Mouse (Mus musculus) heart, adult 8-10 months (tissue): ENCODE results near the gene Scin. TPM values are rescaled to one million over a fixed set of nuclear protein-coding genes. Genes with fewer than 3 reads are reported as not detected.

Experiments
- DNase-seq: peaks from one replicate; pipeline ENCODE4 v3.0.0; 2022; ENCODE audit warnings: low spot score
- total RNA-seq, 4 experiments: library from RNA; stranded (reverse); gene quantifications; 2 replicates each; pipeline ENCODE4 v1.2.4; 2022

Scin gene
- total RNA-seq, 4 experiments from 2014 or later, result 0.57 to 3.3 (median 1.4) TPM

DNA sequence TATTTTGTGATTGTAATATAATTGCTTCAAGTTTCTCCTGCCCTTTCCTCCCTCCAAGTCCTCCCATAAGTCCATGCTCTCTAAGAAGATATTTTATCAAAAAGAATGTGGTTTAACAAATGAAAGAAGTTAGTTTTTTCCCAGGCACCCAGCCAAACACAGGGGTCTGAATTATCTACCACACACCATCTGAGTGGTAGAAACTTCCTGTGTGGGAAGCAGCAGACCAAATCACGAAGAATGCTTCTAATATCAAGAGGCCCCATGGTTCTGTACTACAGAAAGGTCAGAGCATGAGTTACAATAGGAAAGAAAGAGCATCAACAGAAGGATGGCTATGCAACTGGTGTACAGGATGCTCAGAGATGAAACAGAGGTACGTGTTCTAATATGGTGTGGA, 25.9 kb downstream of the Scin start:
- DNase-seq, result no peak

GRCm38 (mm10) chr12:40106874-40107273, 27.2 kb downstream of the Scin start:
- DNase-seq, result no peak

DNA sequence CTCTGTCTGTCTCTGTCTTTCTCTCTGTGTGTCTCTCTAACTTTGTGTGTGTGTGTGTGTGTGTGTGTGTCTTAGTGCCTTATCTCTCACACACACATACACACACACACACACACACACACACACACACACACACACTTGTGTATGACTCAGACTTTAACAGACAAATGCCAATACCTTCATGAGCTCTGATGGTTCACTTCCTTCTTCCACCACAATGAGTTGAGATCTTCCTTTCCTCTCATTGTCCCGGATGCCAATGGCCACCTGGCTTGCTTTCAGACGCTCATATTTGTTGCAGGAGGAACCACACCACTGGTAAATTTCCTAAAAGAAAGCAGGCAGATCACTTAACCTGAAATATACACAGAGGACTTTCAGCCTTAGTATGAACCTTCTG, 29.3 kb downstream of the Scin start:
- DNase-seq, result no peak

DNA sequence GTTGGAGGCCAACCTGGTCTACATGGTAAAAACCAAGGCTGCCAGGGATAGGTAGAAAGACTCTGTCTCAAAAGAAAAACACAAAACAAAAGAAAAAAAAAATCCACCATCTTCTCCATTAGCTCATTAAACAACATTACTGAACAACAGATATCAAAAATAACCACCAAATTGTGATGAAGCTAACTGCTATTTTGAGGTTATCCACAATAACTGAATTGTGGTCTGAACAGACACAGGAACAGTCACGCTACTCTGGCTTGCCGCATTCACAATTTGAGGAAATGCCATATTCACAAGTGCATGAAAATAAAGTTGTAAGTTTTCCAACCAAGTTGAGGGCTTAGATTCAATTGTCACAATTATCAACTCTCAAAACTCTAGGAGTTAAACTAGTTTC, 31.7 kb downstream of the Scin start:
- no peak for DNase-seq

- DNase-seq, result no peak
Measured at GRCm38 (mm10) chr12:40099407-40099806, 34.6 kb downstream of the Scin start.

DNA sequence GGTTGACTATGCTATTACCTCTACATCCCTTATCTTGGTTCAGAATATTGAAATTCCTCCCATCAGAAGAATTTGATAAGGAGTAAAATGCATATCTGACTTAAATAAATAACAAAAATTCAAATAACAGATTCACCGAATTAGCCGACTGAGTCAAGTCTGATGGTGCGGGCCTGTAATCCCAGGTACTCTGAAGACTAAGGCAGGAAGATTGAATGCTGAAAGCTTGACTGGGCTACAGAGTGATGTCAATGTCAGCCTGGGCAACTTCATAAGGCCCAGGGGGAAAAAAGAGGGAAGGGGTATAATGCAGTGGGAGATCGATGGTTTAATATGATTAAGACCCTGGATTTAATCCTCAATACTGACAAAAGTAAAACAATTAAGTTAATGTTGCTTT, 36.6 kb downstream of the Scin start:
- no peak for DNase-seq

DNA sequence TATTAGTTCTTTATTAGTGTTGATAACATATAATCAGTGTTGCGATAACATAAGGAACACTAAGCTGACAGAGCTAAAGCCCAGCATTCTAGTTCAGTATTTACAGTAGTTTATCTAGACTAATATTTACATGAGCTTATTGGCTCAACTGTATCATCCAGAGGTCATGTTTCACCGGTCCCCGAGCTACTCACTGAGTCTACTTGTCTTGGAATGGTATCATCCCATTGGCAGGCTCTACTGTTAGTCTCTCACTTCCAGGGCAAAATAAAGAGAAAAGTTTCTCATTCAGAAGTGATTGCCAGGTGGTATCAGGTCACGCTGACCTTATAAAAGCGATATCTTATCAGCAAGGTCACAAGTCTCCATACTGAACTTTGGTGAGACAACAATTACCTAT, 37.0 kb downstream of the Scin start:
- no peak for DNase-seq

GRCm38 (mm10) chr12:40096453-40096852, 37.6 kb downstream of the Scin start:
- no peak for DNase-seq

- DNase-seq, result no peak
Measured at GRCm38 (mm10) chr12:40090017-40090416, 44.0 kb downstream of the Scin start.

GRCm38 (mm10) chr12:40085731-40086322, 48.2 kb downstream of the Scin start:
- DNase-seq, result no peak

DNA sequence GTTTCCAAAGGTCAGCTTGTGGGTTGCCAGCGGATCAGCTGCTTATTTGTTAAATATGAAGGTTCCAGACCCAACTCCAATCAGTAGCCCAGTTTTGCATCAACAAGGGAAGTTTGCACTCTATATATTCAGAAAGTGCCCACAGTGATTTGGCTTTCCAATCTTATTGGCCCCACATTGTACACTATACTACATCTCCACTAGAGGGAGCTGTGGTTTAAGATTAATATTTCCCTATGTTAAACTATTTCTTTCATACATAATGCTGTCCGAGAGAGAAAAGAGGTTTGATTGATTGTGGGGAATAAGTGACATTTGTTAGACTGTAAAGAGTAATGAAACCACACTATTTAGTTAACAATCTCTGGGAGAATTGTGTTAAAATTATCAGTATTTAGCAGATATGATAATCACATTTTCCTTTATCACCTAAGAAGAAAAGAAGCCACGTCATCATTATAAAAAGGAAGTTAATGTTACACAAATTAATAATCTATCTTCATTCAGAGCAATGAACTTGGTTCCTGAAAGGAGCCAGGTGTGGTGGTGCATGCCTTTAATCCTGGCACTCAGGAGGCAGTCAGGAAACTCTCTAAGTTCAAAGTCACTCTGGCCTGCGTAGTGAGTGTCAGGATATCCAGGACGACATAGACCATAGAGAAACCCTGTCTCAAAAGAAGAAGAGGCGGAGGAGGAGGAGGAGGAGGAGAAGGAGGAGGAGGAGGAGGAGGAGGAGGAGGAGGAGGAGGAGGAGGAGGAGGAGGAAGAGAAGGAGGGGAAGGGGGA, 51.4 kb downstream of the Scin start:
- peak; percentile 30 for DNase-seq

- no peak for DNase-seq
Measured at GRCm38 (mm10) chr12:40082048-40082447, 52.0 kb downstream of the Scin start.

- no peak for DNase-seq
Measured at GRCm38 (mm10) chr12:40073660-40074059, 60.4 kb downstream of the Scin start.

DNA sequence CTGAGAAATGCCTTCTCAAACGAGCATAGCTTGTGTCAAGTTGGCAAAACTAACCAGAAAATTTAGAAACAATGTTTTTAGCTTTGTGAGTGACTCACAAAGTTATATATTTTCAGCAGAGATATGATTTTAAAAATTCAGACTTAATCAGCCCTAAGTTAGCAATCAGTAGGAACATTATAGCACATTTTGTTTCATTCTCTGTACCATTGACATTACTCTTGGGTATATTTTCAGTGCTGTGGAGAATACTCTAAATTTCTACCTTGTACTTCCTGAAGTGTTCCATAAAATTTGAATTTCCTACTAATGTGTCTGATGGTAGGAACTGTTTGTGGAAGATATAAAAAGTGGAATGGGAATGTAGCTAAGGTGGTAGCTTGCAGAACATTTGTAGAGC, 87.0 kb downstream of the Scin start:
- DNase-seq, result no peak

DNA sequence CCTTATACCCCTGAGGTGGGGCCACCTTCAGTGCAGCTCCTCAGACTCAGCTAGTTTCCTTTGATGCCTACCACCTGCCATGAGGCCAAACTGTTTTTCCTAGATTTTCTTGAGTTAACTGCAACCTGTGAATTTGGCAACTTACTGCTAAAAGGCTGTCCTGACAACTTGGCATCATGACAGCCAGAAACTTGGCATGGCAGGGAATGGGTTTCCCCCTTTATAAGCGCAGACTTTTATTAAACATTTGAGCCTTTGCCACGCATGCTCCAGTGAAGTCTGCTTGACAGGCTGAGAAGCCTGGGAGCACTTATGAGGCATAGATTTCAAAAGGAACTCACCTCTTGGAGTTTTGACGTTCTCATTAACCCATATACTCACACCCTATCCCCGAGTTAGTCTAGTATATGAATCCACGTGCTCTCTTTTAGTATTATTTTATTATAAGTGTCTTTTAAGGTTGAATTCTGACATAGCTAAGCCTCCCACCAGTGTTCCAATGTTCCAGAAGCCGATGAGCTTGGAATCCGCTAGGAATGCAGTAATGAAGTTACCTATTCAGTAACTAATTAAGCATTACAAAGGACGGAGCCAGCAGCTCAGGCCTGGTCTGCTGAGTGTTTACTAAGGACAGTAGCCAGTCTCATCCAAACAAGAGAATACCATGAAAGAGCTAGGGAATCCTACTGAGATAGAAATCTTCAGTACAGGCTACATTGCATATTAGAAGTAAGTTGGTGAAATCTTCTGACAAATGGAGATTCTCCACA, 90.0 kb downstream of the Scin start:
- DNase-seq, result no peak

DNA sequence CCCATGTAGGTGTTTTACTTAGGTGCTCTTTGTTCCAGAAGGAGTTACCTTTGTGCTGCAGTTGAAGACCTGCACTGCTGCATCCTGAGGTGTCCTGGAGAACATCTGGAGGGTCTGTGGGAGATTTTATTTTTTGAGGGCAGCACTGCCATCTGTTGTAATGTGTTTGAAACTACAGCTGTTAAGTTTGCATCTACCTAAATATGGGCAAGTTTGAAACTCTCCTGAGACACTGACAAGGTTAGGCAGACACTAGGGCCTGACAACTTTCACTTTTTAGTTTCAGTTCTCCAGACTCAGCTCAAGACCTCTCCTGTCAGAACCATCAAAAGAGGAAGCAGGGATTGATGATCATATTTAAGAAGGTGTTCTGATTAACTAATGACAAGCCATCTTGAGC, 94.0 kb downstream of the Scin start:
- DNase-seq, result peak; percentile 44

- DNase-seq, result peak; percentile 88
Measured at GRCm38 (mm10) chr12:40037876-40038463, 96.1 kb downstream of the Scin start, which contains the start of gene Arl4a. Arl4a (minus strand) TSS chr12:40038025.

GRCm38 (mm10) chr12:40037226-40037813, 96.7 kb downstream of the Scin start:
- peak; percentile 97 for DNase-seq

- peak; percentile 32 for DNase-seq
Measured at GRCm38 (mm10) chr12:40036666-40037065, 97.4 kb downstream of the Scin start.

DNA sequence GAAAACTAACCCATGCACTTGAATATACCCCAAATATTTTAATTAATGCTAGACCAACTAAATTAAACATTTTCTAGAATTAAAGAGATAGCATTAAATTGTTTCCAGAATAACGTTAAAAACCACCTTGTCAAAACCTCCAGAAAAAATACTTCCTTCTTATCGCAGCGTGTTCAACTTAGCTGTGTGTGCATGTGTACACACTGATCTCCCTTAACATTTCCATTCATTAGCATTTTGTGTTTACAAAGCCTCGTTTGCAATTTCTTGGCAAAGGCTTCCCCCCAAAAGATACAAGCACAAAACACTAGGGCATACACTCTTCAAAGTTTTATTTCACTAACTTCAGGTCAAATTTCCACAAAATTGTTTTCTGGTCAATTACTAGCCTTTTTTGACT, 98.5 kb downstream of the Scin start:
- DNase-seq, result no peak

GRCm38 (mm10) chr12:40029201-40029600, 104.8 kb downstream of the Scin start:
- DNase-seq, result no peak

GRCm38 (mm10) chr12:40027846-40028245, 106.2 kb downstream of the Scin start:
- DNase-seq, result no peak
